Mouse (Mus musculus) intestine, postnatal 0 days (tissue): ENCODE data around the gene Syn2. TPM values are rescaled to one million over a fixed set of nuclear protein-coding genes. Genes with fewer than 3 reads are reported as not detected.

ENCODE experiments used
- ATAC-seq: fragments of 200-750 bp; cut with Nextera tagmentation; 2 replicates; pipeline ENCODE4 v1.8.0; 2017; ENCODE audit warnings: mild to moderate bottlenecking, moderate TSS enrichment, moderate library complexity
- H3K27ac ChIP-seq: fragments of 300-500 bp; sonication (generic); 2 replicates; pipeline ENCODE4 v1.5.1; 2014; ENCODE audit warnings: mild to moderate bottlenecking, low read depth, low read length, moderate library complexity
- H3K27me3 ChIP-seq: fragments of 300-500 bp; sonication (generic); replicated peaks from 2 replicates; pipeline ENCODE4 v1.6.1; 2014; ENCODE audit warnings: low read length, mixed read lengths; ENCODE audit not compliant: control insufficient read depth, insufficient read depth
- H3K36me3 ChIP-seq: fragments of 300-500 bp; sonication (generic); 2 replicates; pipeline ENCODE4 v1.6.1; 2014; ENCODE audit warnings: mild to moderate bottlenecking, moderate library complexity; ENCODE audit not compliant: control insufficient read depth, insufficient read depth
- H3K4me1 ChIP-seq: fragments of 300-500 bp; sonication (generic); replicated peaks from 2 replicates; pipeline ENCODE4 v1.6.1; 2014; ENCODE audit warnings: antibody characterized with exemption, low read length, mixed read lengths; ENCODE audit not compliant: control insufficient read depth, insufficient read depth
- H3K4me2 ChIP-seq: fragments of 300-500 bp; sonication (generic); replicated peaks from 2 replicates; pipeline ENCODE4 v1.6.1; 2014; ENCODE audit warnings: low read depth, mild to moderate bottlenecking, moderate library complexity
- H3K4me3 ChIP-seq: fragments of 300-500 bp; sonication (generic); 2 replicates; pipeline ENCODE4 v1.5.1; 2014; ENCODE audit warnings: low read depth, low read length
- H3K9ac ChIP-seq: fragments of 300-500 bp; sonication (generic); 2 replicates; pipeline ENCODE4 v1.6.1; 2014; ENCODE audit warnings: mild to moderate bottlenecking, low read depth, low read length
- H3K9me3 ChIP-seq: fragments of 300-500 bp; sonication (generic); 2 replicates; pipeline ENCODE4 v1.6.1; 2016; ENCODE audit warnings: mixed run types; ENCODE audit not compliant: control insufficient read depth
- CTCF ChIP-seq: sonication (generic); IDR thresholded peaks from 2 replicates; pipeline ENCODE4 v1.5.1; 2016; ENCODE audit warnings: low read depth, mild to moderate bottlenecking, control low read depth, antibody characterized with exemption, moderate library complexity
- WGBS: fragments of 180-500 bp; shearing (Covaris S2); extraction: QIAGEN DNeasy Blood & Tissue Kit; methylation state at CpG from one replicate; pipeline ENCODE4 v1.1.7; 2014; 5-methylcytosine and 5-hydroxymethylcytosine counted together
- polyA plus RNA-seq: library from polyadenylated mRNA; unstranded; fragments of >200 nt; fragmentation: Nextera tagmentation; extraction: Ambion mirVana; gene quantifications from 2 replicates; pipeline ENCODE4 v1.2.1, GENCODE M21; 2015

The Syn2 gene
- polyA plus RNA-seq, 1 experiment from 2014 or later, result 4.7 TPM

GRCm38 (mm10) chr6:115274705-115275104 lies 140.0 kb downstream of the Syn2 start:
- no peak overlapping the region for H3K9ac ChIP-seq

GRCm38 (mm10) chr6:115275116-115275815 lies 140.6 kb downstream of the Syn2 start:
- no peaks in the 10 kb centered on the region for H3K4me1 ChIP-seq
- no peaks in the 10 kb centered on the region for H3K36me3 ChIP-seq
- H3K27ac ChIP-seq, result no peak overlapping the region
- TF ChIP-seq CTCF, result no peak
- ATAC-seq, result no peak
- WGBS, result 90% methylated on average over 10 of the region's 10 CpGs
- H3K9me3 ChIP-seq, result no peaks in the 10 kb centered on the region
- H3K4me3 ChIP-seq, result no peak overlapping the region
- no peak overlapping the region for H3K9ac ChIP-seq
- H3K4me2 ChIP-seq, result no peak overlapping the region
- H3K27me3 ChIP-seq, result no peaks in the 10 kb centered on the region

More at GRCm38 (mm10) chr6:115274705-115275104, 140.0 kb downstream of the Syn2 start:
- Histone ChIP-seq H3K27ac (no peak overlapping the region), H3K4me1 (no peaks in the 10 kb centered on the region), H3K27me3 (no peaks in the 10 kb centered on the region), H3K4me2 (no peak overlapping the region), H3K4me3 (no peak overlapping the region), H3K36me3 (no peaks in the 10 kb centered on the region), H3K9me3 (no peaks in the 10 kb centered on the region)
- ATAC-seq, result no peak
- WGBS, result 68% methylated on average over 9 of the region's 9 CpGs
- no peak for TF ChIP-seq CTCF

- H3K36me3 ChIP-seq, result no peaks in the 10 kb centered on the region
- H3K9ac ChIP-seq, result no peak overlapping the region
- H3K9me3 ChIP-seq, result no peaks in the 10 kb centered on the region
- WGBS, result 75% methylated on average over 8 of the region's 8 CpGs
- no peaks in the 10 kb centered on the region for H3K27me3 ChIP-seq
- H3K4me2 ChIP-seq, result no peak overlapping the region
- ATAC-seq, result no peak
- TF ChIP-seq CTCF, result no peak
- no peak overlapping the region for H3K27ac ChIP-seq
- no peaks in the 10 kb centered on the region for H3K4me1 ChIP-seq
- no peak overlapping the region for H3K4me3 ChIP-seq
These were observed 143.4 kb downstream of the Syn2 start for GRCm38 (mm10) chr6:115278086-115278485.

GRCm38 (mm10) chr6:115279639-115280038 lies 144.9 kb downstream of the Syn2 start:
- no peak for ATAC-seq
- 79% methylated on average over 2 of the region's 2 CpGs for WGBS
- Histone ChIP-seq H3K4me1 (no peaks in the 10 kb centered on the region), H3K27me3 (no peaks in the 10 kb centered on the region), H3K27ac (no peak overlapping the region), H3K4me3 (no peak overlapping the region), H3K4me2 (no peak overlapping the region), H3K9me3 (no peaks in the 10 kb centered on the region), H3K36me3 (no peaks in the 10 kb centered on the region), H3K9ac (no peak overlapping the region)
- no peak for TF ChIP-seq CTCF

- H3K27me3 ChIP-seq, result no peaks in the 10 kb centered on the region
These were observed 149.5 kb downstream of the Syn2 start for GRCm38 (mm10) chr6:115284153-115284552.

GRCm38 (mm10) chr6:115286441-115286840 lies 151.7 kb downstream of the Syn2 start:
- H3K36me3 ChIP-seq, result no peaks in the 10 kb centered on the region
- no peak overlapping the region for H3K9ac ChIP-seq
- H3K27ac ChIP-seq, result no peak overlapping the region
- no peak for TF ChIP-seq CTCF
- H3K4me1 ChIP-seq, result no peaks in the 10 kb centered on the region
- H3K27me3 ChIP-seq, result no peaks in the 10 kb centered on the region
- H3K4me3 ChIP-seq, result no peak overlapping the region
- WGBS, result 84% methylated on average over 6 of the region's 6 CpGs
- no peaks in the 10 kb centered on the region for H3K9me3 ChIP-seq
- ATAC-seq, result no peak
- H3K4me2 ChIP-seq, result no peak overlapping the region

More at GRCm38 (mm10) chr6:115284153-115284552, 149.5 kb downstream of the Syn2 start:
- Histone ChIP-seq H3K4me2 (no peak overlapping the region), H3K9ac (no peak overlapping the region), H3K27ac (no peak overlapping the region), H3K4me1 (no peaks in the 10 kb centered on the region), H3K36me3 (no peaks in the 10 kb centered on the region), H3K9me3 (no peaks in the 10 kb centered on the region), H3K4me3 (no peak overlapping the region)
- ATAC-seq, result no peak
- WGBS, result 85% methylated on average over 2 of the region's 2 CpGs
- TF ChIP-seq CTCF, result no peak
